Mouse (Mus musculus) brain, embryonic 14.5 days (tissue): ENCODE results near the gene Gxylt2.

Source experiments
- CTCF ChIP-seq: fragments of 200-500 bp; IDR thresholded peaks from 2 replicates; pipeline ENCODE4 v1.5.1; 2012; ENCODE audit warnings: inconsistent platforms, mild to moderate bottlenecking, moderate library complexity, borderline replicate concordance; ENCODE audit not compliant: insufficient read depth, insufficient read length; ENCODE audit errors: extremely low read depth
- POLR2A ChIP-seq: fragments of 200-500 bp; IDR thresholded peaks from 2 replicates; pipeline ENCODE4 v1.6.1; 2012; ENCODE audit warnings: mild to moderate bottlenecking, inconsistent platforms, borderline replicate concordance; ENCODE audit not compliant: poor library complexity, insufficient read depth, insufficient read length, severe bottlenecking; ENCODE audit errors: extremely low read depth

GRCm38 (mm10) chr6:100676461-100676860, 28.1 kb upstream of the Gxylt2 start:
- TF ChIP-seq CTCF (no peak), POLR2A (no peak)
